Mouse (Mus musculus): ENCODE results near the gene Plscr5.

- no peak for TF ChIP-seq CTCF (IDR thresholded peaks at IDR 0.05; ENCODE audit: control insufficient read depth, insufficient read depth, insufficient read length)
- TF ChIP-seq MYOD1 (IDR thresholded peaks at IDR 0.05; ENCODE audit: control insufficient read depth, insufficient read length, low read depth), result no peak
- no peak for TF ChIP-seq MYOG (IDR thresholded peaks at IDR 0.05; ENCODE audit: control insufficient read depth, extremely low read depth, insufficient read length)
- TF ChIP-seq MAX (IDR thresholded peaks at IDR 0.05), result no peak
- TF ChIP-seq FOSL1 (IDR thresholded peaks at IDR 0.05; ENCODE audit: insufficient read depth, low read length, poor library complexity, severe bottlenecking), result no peak
- no peak for TF ChIP-seq CEBPB (IDR thresholded peaks at IDR 0.05; ENCODE audit: low read depth)
- TF ChIP-seq USF1 (IDR thresholded peaks at IDR 0.05; ENCODE audit: low read depth), result peak; percentile 76
Observed at GRCm38 (mm10) chr9:92174176-92175075, 18.3 kb upstream of the Plscr5 start.

Measured in C2C12 (cell line).